In genomic region chr3:45555736-45556135, GRCm38 (mm10) we compare ENCODE assay signal across 10 mouse cellular contexts.
DNase-seq lines count a peak whose midpoint lies in the region; ATAC-seq and TF ChIP-seq lines count a peak whose summit lies in the region.
"Had no signal": no experiment of that assay in that cellular context is flagged by ENCODE, and none has a peak within 500 bp of the region (broad histone marks: within the 10 kb centered on the region; RNA-seq: fewer than 3 reads in every experiment).

No protein-coding gene starts in this region.

- no peak for TF ChIP-seq POLR2A in brain, embryonic 14.5 days (IDR thresholded peaks at IDR 0.05; ENCODE audit: borderline replicate concordance, extremely low read depth, insufficient read depth, insufficient read length, poor library complexity, severe bottlenecking)

- H3K4me1 ChIP-seq in forebrain, embryonic 10.5 days, result no peaks in the 10 kb centered on the region
- no peaks in the 10 kb centered on the region for H3K4me1 ChIP-seq in limb, embryonic 10.5 days

- WGBS in forebrain, embryonic 10.5 days, result 26% methylated on average over 1 of the region's 1 CpGs
- 22% methylated on average over 1 of the region's 1 CpGs for WGBS in limb, embryonic 10.5 days

- ATAC-seq in megakaryocyte-erythroid progenitor cell, adult 5-6 weeks (replicated peaks; ENCODE audit: low FRiP score, low TSS enrichment, poor library complexity, severe bottlenecking), result no peak

- H3K36me3 ChIP-seq in forebrain, embryonic 10.5 days (replicated peaks), result no peaks in the 10 kb centered on the region
- no peaks in the 10 kb centered on the region for H3K36me3 ChIP-seq in limb, embryonic 10.5 days
- H3K36me3 ChIP-seq: embryonic facial prominence, embryonic 13.5 days had no signal

- H3K27me3 ChIP-seq in forebrain, embryonic 10.5 days (ENCODE audit: poor library complexity, severe bottlenecking), result no peaks in the 10 kb centered on the region
- no peaks in the 10 kb centered on the region for H3K27me3 ChIP-seq in limb, embryonic 10.5 days (ENCODE audit: low read depth, poor library complexity, severe bottlenecking)
- H3K27me3 ChIP-seq: embryonic facial prominence, embryonic 13.5 days had no signal

- no peak overlapping the region for H3K27ac ChIP-seq in forebrain, embryonic 10.5 days
- no peak overlapping the region for H3K27ac ChIP-seq in limb, embryonic 10.5 days
- H3K27ac ChIP-seq: embryonic facial prominence, embryonic 13.5 days; macrophage had no signal

- H3K4me3 ChIP-seq in forebrain, embryonic 10.5 days, result no peak overlapping the region
- no peak overlapping the region for H3K4me3 ChIP-seq in limb, embryonic 10.5 days
- H3K4me3 ChIP-seq: embryonic facial prominence, embryonic 13.5 days had no signal

- TF ChIP-seq CTCF in brain, embryonic 14.5 days (IDR thresholded peaks at IDR 0.05; ENCODE audit: borderline replicate concordance, extremely low read depth, insufficient read depth, insufficient read length), result peak; percentile 77; the same call in 1 of the 2 replicates

- H3K9me3 ChIP-seq in forebrain, embryonic 10.5 days, result no peaks in the 10 kb centered on the region
- no peaks in the 10 kb centered on the region for H3K9me3 ChIP-seq in limb, embryonic 10.5 days (replicated peaks)
- H3K9me3 ChIP-seq: embryonic facial prominence, embryonic 13.5 days had no signal

- peak; percentile 22 for DNase-seq in ovary, postnatal 14 days (ENCODE audit: low spot score)
- DNase-seq in ovary, postnatal 10 days (ENCODE audit: low spot score), result no peak
- DNase-seq in brain, embryonic 14.5 days (ENCODE audit: low read depth), result peak; percentile 85
- peak; percentile 55 for DNase-seq in forebrain, embryonic 10.5 days (ENCODE audit: extremely low spot score, low spot score)
- peak; percentile 25 for DNase-seq in kidney, adult 9 months
- peak; percentile 51 for DNase-seq in limb, embryonic 10.5 days (ENCODE audit: low spot score)
- peak; percentile 80 to 84 for DNase-seq in right cerebral cortex, adult 2 months (ENCODE audit: low spot score in 2 of 2)
